Mouse (Mus musculus) C2C12 (cell line): ENCODE data around the gene Col2a1. TPM values are rescaled to one million over a fixed set of nuclear protein-coding genes. Genes with fewer than 3 reads are reported as not detected.

Source experiments
- H3K27me3 ChIP-seq: one replicate; pipeline ENCODE4 v1.6.1; 2011; ENCODE audit not compliant: control insufficient read depth, insufficient read depth, insufficient read length
- H3K36me3 ChIP-seq: one replicate; pipeline ENCODE4 v1.6.1; 2011; ENCODE audit not compliant: control insufficient read depth, insufficient read depth
- H3K4me3 ChIP-seq: one replicate; pipeline ENCODE4 v1.5.1; 2011; ENCODE audit warnings: mild to moderate bottlenecking, control low read depth; ENCODE audit not compliant: poor library complexity, insufficient read depth, severe bottlenecking
- H3K79me2 ChIP-seq: one replicate; pipeline ENCODE4 v1.6.1; 2011; ENCODE audit not compliant: control insufficient read depth, insufficient read depth
- H3K79me3 ChIP-seq: one replicate; pipeline ENCODE4 v1.6.1; 2011; ENCODE audit warnings: low read depth, control low read depth
- H3ac ChIP-seq: one replicate; pipeline ENCODE3; 2011; ENCODE audit warnings: low read depth; ENCODE audit not compliant: control insufficient read depth, insufficient read length
- CEBPB ChIP-seq: IDR thresholded peaks from one replicate; pipeline ENCODE4 v1.6.1; 2011; ENCODE audit warnings: low read depth, mild to moderate bottlenecking, control low read depth, moderate library complexity
- CTCF ChIP-seq: IDR thresholded peaks from one replicate; pipeline ENCODE4 v1.5.1; 2011; ENCODE audit not compliant: control insufficient read depth, insufficient read depth, insufficient read length
- FOSL1 ChIP-seq: IDR thresholded peaks from one replicate; pipeline ENCODE4 v1.8.0; 2011; ENCODE audit warnings: mild to moderate bottlenecking, low read length; ENCODE audit not compliant: poor library complexity, insufficient read depth, severe bottlenecking
- MAX ChIP-seq: IDR thresholded peaks from one replicate; pipeline ENCODE4 v1.6.1; 2011; ENCODE audit warnings: mild to moderate bottlenecking, control low read depth
- MYOD1 ChIP-seq: IDR thresholded peaks from one replicate; pipeline ENCODE4 v1.6.1; 2011; ENCODE audit warnings: low read depth; ENCODE audit not compliant: control insufficient read depth, insufficient read length
- MYOG ChIP-seq: IDR thresholded peaks from one replicate; pipeline ENCODE4 v1.6.1; 2011; ENCODE audit not compliant: control insufficient read depth, insufficient read length; ENCODE audit errors: extremely low read depth
- USF1 ChIP-seq: IDR thresholded peaks from one replicate; pipeline ENCODE4 v1.6.1; 2011; ENCODE audit warnings: low read depth, mild to moderate bottlenecking, control low read depth, moderate library complexity
- polyA plus RNA-seq: library from polyadenylated mRNA; unstranded; fragments of >200 nt; fragmentation: generic; extraction: Trizol; gene quantifications from one replicate; pipeline ENCODE4 v1.2.1, GENCODE M21; 2012; ENCODE audit warnings: missing spikeins

Col2a1 gene
- polyA plus RNA-seq, 1 experiment: 0.06 TPM

- H3K27me3 ChIP-seq: peaks cover 39% of the 10 kb centered on the region
- H3K36me3 ChIP-seq: no peaks in the 10 kb centered on the region
- H3ac ChIP-seq: no peak overlapping the region
- H3K79me2 ChIP-seq: no peaks in the 10 kb centered on the region
- H3K79me3 ChIP-seq: no peaks in the 10 kb centered on the region
- TF ChIP-seq CTCF (no peak), FOSL1 (no peak)
- H3K4me3 ChIP-seq: no peak overlapping the region
These were observed 54.8 kb downstream of the Col2a1 start for GRCm38 (mm10) chr15:97949706-97950105.

GRCm38 (mm10) chr15:97948720-97949119, 55.8 kb downstream of the Col2a1 start:
- H3ac ChIP-seq: no peak overlapping the region
- TF ChIP-seq USF1 (no peak), CEBPB (no peak), MAX (no peak), MYOD1 (no peak), CTCF (no peak), MYOG (no peak), FOSL1 (no peak)
- H3K4me3 ChIP-seq: no peak overlapping the region
- no peaks in the 10 kb centered on the region for H3K36me3 ChIP-seq
- H3K79me2 ChIP-seq: no peaks in the 10 kb centered on the region
- H3K79me3 ChIP-seq: no peaks in the 10 kb centered on the region
- H3K27me3 ChIP-seq: peaks cover 40% of the 10 kb centered on the region

GRCm38 (mm10) chr15:97945656-97946315, 58.7 kb downstream of the Col2a1 start:
- H3K36me3 ChIP-seq: no peaks in the 10 kb centered on the region
- no peak overlapping the region for H3K4me3 ChIP-seq
- H3K27me3 ChIP-seq: peaks cover 30% of the 10 kb centered on the region
- no peak overlapping the region for H3ac ChIP-seq
- TF ChIP-seq MYOG (no peak), CEBPB (no peak), MYOD1 (no peak), USF1 (no peak), MAX (no peak), FOSL1 (no peak), CTCF (no peak)
- no peaks in the 10 kb centered on the region for H3K79me3 ChIP-seq
- H3K79me2 ChIP-seq: no peaks in the 10 kb centered on the region

GRCm38 (mm10) chr15:97944919-97945574, 59.4 kb downstream of the Col2a1 start:
- TF ChIP-seq CEBPB (no peak), FOSL1 (no peak), USF1 (no peak), MYOG (no peak), MAX (no peak)

GRCm38 (mm10) chr15:97943356-97943755, 61.1 kb downstream of the Col2a1 start:
- TF ChIP-seq USF1 (no peak), MYOG (no peak), MYOD1 (no peak), CEBPB (no peak), FOSL1 (no peak), MAX (no peak), CTCF (no peak)
- Histone ChIP-seq H3K79me2 (no peaks in the 10 kb centered on the region), H3K4me3 (no peak overlapping the region), H3K79me3 (no peaks in the 10 kb centered on the region), H3ac (no peak overlapping the region), H3K27me3 (peaks cover 17% of the 10 kb centered on the region), H3K36me3 (no peaks in the 10 kb centered on the region)

More at GRCm38 (mm10) chr15:97944919-97945574, 59.4 kb downstream of the Col2a1 start:
- Histone ChIP-seq H3K36me3 (no peaks in the 10 kb centered on the region), H3K27me3 (peaks cover 30% of the 10 kb centered on the region), H3ac (no peak overlapping the region), H3K79me2 (no peaks in the 10 kb centered on the region), H3K4me3 (no peak overlapping the region), H3K79me3 (no peaks in the 10 kb centered on the region)
